Mouse (Mus musculus) ES-E14 (cell line): Measurements from ENCODE around the gene St6galnac5.

Experiments
- HCFC1 ChIP-seq: IDR thresholded peaks from 2 replicates; pipeline ENCODE4 v1.6.1; 2012; ENCODE audit warnings: low read length, inconsistent platforms, borderline replicate concordance; ENCODE audit not compliant: insufficient read depth
- MAFK ChIP-seq: IDR thresholded peaks from 2 replicates; pipeline ENCODE4 v1.6.1; 2014; ENCODE audit warnings: mild to moderate bottlenecking, low read depth, low read length, inconsistent platforms; ENCODE audit not compliant: insufficient read depth
- ZC3H11A ChIP-seq: IDR thresholded peaks from 2 replicates; pipeline ENCODE4 v1.6.1; 2012; ENCODE audit warnings: low read depth, mild to moderate bottlenecking, inconsistent platforms, low read length, borderline replicate concordance

DNA sequence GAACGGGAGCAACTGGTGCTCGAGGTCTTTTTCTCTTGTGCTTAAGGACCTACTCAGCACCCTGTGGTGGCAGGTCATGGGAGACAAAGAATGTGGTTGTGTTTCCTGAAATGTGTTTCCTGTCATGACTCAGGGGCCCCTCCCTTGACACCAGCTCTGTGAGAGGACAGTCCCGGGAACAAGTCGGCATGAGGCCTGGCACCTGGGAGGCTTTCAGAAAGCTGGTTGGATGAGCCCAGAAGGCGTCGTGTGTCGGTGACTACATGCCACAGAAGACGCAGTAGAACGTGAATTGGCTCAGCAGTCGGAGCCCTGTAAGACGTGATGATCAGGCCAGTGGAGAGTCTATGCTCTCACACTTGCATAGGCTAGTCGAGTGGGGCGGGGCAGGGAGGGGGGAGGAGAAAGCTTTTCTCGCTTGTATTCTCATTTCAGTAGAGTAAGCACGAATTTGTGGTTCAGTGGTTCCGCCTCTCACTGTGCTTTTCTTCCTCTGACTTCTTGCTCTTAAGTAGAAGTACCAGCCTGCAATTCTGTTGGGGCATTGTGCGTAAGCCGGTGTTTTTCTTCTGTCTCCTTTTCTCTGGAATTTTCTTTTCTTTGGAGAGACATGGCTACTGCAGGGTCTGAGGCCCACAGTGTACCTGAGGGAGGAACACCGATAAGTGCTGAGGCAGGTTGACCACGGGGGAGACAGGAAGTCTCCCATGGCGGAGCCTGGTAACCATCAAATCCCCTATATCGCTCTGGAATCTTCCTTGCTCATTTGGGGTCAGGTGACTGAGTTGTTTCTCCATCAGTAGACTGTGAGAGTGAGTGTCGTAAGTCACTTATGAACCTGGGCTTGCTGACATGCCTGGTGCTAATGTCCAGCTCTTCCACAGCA, 69.6 kb downstream of the St6galnac5 start:
- TF ChIP-seq MAFK (no peak), HCFC1 (no peak), ZC3H11A (no peak)
